Comparison of ENCODE assay signal across 14 mouse cellular contexts in the genomic region with DNA sequence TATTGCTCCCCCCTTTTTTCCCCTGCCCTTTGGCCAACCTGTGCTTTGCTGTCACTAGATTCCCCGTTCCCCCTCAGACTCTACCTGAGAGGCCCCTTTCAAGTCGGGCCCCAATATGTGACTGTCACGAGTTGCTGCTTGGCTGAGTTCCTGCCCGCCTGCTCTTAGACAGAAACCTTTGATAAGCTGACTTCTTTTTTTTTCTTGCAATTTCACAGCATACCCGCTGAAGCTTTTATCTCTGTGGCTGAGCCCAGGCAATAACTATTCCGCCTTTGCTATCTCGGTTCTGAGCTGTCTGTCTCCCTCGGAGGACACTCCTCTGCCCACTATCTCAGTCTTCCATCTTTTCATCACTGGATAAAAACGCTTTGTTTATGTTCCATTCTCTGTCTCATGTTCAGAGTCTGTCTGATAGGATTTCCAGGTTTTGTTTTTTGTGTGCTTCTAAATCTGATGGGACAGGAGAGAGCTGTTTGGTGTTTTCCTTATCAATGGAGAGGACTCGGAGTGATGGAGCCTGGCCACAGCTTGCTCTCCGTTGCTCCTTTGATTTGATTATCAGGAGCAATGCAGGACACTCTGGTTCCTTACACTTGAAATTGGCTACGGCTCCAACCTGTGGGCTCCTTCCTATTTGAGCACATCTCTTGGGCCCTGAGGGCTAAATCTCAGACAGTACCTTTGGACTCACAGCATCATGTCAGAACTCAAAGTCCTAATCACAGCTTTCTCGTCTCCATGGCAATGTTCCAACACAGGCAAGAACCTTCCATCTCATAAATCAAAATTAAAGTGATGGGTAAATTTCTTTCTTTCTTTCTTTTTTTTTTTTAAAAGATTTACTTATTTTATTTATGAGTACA. TPM values are rescaled to one million over a fixed set of nuclear protein-coding genes. Genes with fewer than 3 reads are reported as not detected.
A peak's percentile ranks its signal among the peaks of the same experiment; 100 is the strongest.
DNase-seq lines count a peak whose midpoint lies in the region; ATAC-seq lines count a peak whose summit lies in the region.
"Had no signal": no experiment of that assay in that cellular context is flagged by ENCODE, and none has a peak within 500 bp of the region (broad histone marks: within the 10 kb centered on the region; RNA-seq: fewer than 3 reads in every experiment).

No protein-coding gene starts in this region.

- ATAC-seq in liver, embryonic 13.5 days (ENCODE audit: low read depth) = peak; percentile 57

- no peak overlapping the region for H3K4me3 ChIP-seq in heart, embryonic 10.5 days
- no peak overlapping the region for H3K4me3 ChIP-seq in liver, embryonic 13.5 days (replicated peaks)
- H3K4me3 ChIP-seq: erythroblast, embryonic 14.5 days had no signal

- no peak overlapping the region for H3K9ac ChIP-seq in liver, embryonic 13.5 days

- no peaks in the 10 kb centered on the region for H3K36me3 ChIP-seq in heart, embryonic 10.5 days
- no peaks in the 10 kb centered on the region for H3K36me3 ChIP-seq in liver, embryonic 13.5 days

- 11% methylated on average over 13 of the region's 13 CpGs for WGBS in heart, embryonic 10.5 days
- WGBS in liver, embryonic 13.5 days (ENCODE audit: insufficient replicate concordance) = 14% methylated on average over 13 of the region's 13 CpGs

- DNase-seq in heart, embryonic 10.5 days (ENCODE audit: low spot score) = no peak
- DNase-seq in heart, adult 9 months (ENCODE audit: low spot score in 2 of 2) = no peak
- DNase-seq in spleen, postnatal 36 days (ENCODE audit: low spot score in 2 of 2) = peak; percentile 46 to 47
- DNase-seq in spleen, postnatal 14 days (ENCODE audit: low spot score in 2 of 2) = no peak
- DNase-seq in liver, embryonic 13.5 days = peak; percentile 1
- peak; percentile 59 for DNase-seq in thymus, postnatal 4 days
- DNase-seq in lung, postnatal 36 days = no peak
- no peak for DNase-seq in ovary, postnatal 14 days (ENCODE audit: low spot score)
- DNase-seq: cerebellum, adult 9-10 months; gastrocnemius, postnatal 25 days had no signal

- no peaks in the 10 kb centered on the region for H3K27me3 ChIP-seq in heart, embryonic 10.5 days (ENCODE audit: insufficient read depth, poor library complexity, severe bottlenecking)
- no peaks in the 10 kb centered on the region; the same call in 1 of the 2 replicates for H3K27me3 ChIP-seq in liver, embryonic 13.5 days
- H3K27me3 ChIP-seq: CH12.LX had no signal

- H3K9me3 ChIP-seq in heart, embryonic 10.5 days = no peaks in the 10 kb centered on the region
- no peaks in the 10 kb centered on the region for H3K9me3 ChIP-seq in liver, embryonic 13.5 days (replicated peaks)

- H3K4me2 ChIP-seq in liver, embryonic 13.5 days = no peak overlapping the region

- H3K4me1 ChIP-seq in heart, embryonic 10.5 days = peaks cover 22% of the 10 kb centered on the region
- H3K4me1 ChIP-seq in liver, embryonic 13.5 days (replicated peaks) = peaks cover 12% of the 10 kb centered on the region

- peak overlapping the region; percentile 74 for H3K27ac ChIP-seq in heart, embryonic 10.5 days
- H3K27ac ChIP-seq in liver, embryonic 13.5 days = no peak overlapping the region
- H3K27ac ChIP-seq: kidney, postnatal 0 days; macrophage had no signal

RNA-seq across cellular contexts. Expression of gene Lclat1, which starts 20.5 kb away (rescaled TPM):
- 24.4 and 37.9 TPM in 2 replicates for polyA plus RNA-seq in heart, embryonic 10.5 days (2016; fragmentation: Nextera tagmentation; extraction: Ambion mirVana)
- polyA plus RNA-seq in liver, embryonic 13.5 days (2015; fragmentation: Nextera tagmentation; extraction: Ambion mirVana) = 1.7 and 3.7 TPM in 2 replicates
- polyA plus RNA-seq: erythroblast, embryonic 14.5 days had no signal

Comparison
In these comparisons a context has a peak if more than half of its experiments do, and no peak if none do; other contexts are left out.
1. DNase-seq: peak in spleen, postnatal 36 days (2 of 2), liver, embryonic 13.5 days (single experiment) and thymus, postnatal 4 days (single experiment); none in heart, embryonic 10.5 days (single experiment), heart, adult 9 months (0 of 2), spleen, postnatal 14 days (0 of 2), lung, postnatal 36 days (single experiment) and ovary, postnatal 14 days (single experiment).